Mouse (Mus musculus): ENCODE measurements around the gene Aff3.

The Aff3 gene

DNA sequence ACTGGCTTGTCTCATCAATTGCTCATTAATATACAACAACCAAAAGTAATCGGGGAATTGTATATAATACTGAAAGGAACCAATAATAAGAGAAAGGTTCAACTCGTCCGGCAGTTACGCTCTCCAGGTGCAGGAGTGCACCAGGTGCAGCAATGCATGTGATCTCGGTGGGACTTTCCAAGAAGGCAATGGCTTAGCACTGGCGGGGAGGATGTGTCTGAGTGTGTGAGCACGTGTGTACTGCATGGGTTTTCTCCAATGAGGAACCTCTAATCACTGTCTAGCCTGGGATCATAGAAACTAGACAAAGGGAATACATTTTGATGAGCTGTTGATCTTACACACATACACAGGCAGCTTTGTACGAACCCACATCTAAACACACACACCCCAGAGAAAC, 485.8 kb downstream of the Aff3 start:
- 95% methylated on average over 8 of the region's 8 CpGs for WGBS

DNA sequence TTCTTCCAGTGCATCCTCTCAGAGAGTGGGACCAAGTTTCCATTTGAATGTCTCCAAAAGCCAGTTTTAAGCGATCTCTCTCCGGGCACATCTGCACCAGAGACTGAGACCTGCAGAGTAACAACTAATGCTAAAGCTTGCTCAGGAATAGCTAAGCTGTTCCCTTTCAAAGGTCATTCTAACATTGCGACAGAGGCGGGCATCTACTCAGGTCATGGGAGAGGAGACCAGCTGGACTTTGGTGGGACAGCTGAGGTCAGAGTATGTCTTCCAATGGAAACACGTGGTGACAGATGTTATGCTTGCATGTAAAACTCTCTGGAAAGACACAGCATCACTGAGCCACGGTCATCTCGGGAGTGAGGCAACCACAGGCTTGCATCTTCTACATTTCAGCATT, 488.7 kb downstream of the Aff3 start:
- WGBS: 96% methylated on average over 7 of the region's 7 CpGs

DNA sequence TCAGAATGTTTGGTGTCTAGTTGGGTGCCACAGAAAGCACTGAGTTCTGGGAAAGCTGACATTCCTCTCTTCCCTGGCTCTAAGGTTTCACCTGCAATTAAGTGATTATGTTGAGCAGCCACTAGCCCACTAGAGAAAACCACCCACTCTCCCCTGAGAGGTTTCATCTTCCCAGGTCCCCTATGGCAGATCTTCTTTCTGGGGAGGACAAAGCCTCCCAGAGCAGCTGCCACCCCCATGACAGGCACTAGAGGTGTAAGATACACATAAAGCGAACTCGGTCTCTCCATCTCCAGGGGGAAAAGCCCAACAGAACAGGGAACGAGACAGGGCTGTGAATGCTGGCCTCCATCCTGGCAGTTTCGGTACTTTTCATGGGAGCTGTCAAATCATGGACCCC, 492.9 kb downstream of the Aff3 start:
- WGBS: 63% methylated on average over 4 of the region's 4 CpGs

DNA sequence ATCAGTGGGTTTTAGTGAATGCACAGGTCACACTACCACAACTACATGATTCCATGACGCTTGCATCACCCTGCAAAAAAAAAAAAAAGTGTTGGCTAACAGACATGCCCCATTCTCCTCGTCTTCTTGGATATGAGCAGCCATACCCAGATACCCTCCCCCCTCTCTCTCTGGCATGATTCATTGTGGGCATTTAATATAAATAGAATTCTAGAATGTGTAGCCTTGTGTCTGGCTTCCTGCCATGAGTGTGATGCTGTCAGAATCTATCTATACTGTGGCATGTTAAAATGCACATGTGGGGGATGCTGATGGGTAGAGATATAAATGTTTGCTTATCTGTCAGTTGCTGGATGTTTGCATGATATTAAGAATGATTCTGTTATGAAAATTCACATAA, 499.1 kb downstream of the Aff3 start:
- WGBS: 53% methylated on average over 2 of the region's 2 CpGs

- WGBS: 90% methylated on average over 5 of the region's 5 CpGs
Measured at GRCm38 (mm10) chr1:38150086-38150485, 514.7 kb downstream of the Aff3 start.

- 96% methylated on average over 4 of the region's 4 CpGs for WGBS
Measured at GRCm38 (mm10) chr1:38146008-38146407, 518.7 kb downstream of the Aff3 start.

DNA sequence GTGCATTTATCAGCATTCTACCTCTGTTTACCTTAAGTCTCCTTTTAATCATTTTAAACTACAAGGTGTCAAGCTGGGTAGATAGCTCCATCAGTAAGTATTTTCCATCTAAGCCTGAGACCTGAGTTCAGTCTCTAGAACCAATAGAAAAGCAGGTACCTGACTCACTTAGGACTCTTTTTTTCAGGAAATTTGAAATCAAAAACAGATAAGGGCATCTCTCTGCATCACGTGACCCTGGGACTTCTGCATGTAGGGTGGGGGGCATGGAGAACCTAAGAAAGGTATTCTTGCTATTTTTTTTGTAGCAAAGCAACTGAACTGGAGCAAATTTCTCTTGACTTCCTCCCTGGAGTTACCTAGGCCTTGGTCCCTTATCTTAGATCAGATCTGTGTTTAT, 523.4 kb downstream of the Aff3 start:
- WGBS: 96% methylated on average over 1 of the region's 1 CpGs

GRCm38 (mm10) chr1:38140911-38141310, 523.8 kb downstream of the Aff3 start:
- WGBS: 92% methylated on average over 2 of the region's 2 CpGs

- 82% methylated on average over 2 of the region's 2 CpGs for WGBS
Measured at GRCm38 (mm10) chr1:38139396-38139795, 525.4 kb downstream of the Aff3 start.

GRCm38 (mm10) chr1:38132942-38133341, 531.8 kb downstream of the Aff3 start:
- WGBS: 74% methylated on average over 6 of the region's 6 CpGs

GRCm38 (mm10) chr1:38130715-38131483, 533.9 kb downstream of the Aff3 start:
- 36% methylated on average over 10 of the region's 10 CpGs for WGBS

DNA sequence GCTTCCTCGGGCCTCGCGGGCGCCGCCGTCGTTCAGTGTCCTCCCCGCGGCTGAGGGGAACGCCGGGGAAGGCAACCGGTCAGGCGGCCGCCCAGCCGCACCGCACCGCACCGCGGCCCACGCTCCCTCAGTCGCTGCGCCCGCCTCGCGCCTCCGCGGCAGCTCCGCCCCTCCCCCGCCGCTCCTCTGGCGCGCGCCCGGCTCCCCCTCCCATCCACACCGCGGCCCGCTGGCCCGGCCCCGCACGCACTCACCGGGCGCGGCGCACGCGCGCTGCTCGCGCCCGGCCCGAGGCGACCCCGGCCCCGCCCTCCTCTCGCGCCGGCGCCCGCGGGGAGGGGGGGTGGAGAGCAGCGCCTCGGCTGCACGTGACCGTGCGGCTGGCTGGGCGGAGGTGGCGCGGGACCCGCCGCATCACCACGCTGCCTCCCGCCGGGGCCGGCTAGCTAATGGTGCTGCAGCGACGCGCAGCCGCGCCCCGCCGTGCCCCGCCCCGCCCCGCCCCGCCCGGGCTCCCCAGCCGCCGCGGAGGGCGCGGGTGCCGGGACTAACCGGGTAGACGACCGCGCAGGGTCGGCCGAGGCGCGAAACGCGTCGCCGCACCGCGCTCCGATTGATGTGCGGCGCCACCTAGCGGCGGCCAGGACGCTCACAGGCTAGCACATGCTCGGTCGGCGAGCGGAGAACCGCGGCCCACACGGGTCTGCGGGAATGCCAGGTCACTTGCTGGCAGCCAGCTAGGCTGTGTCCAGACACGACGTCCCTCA, 535.1 kb downstream of the Aff3 start, which contains the start of gene Rev1:
Rev1 (minus strand) TSS at position 301 of the 767 bp plus-strand sequence.
- WGBS: under 1% methylated on average over 100 of the region's 122 CpGs

GRCm38 (mm10) chr1:38128919-38129436, 535.8 kb downstream of the Aff3 start:
- under 1% methylated on average over 63 of the region's 68 CpGs for WGBS

Measured in cerebral cortex, adult 2 months (tissue).